ENCODE assay signal across 8 mouse cellular contexts in the genomic region with DNA sequence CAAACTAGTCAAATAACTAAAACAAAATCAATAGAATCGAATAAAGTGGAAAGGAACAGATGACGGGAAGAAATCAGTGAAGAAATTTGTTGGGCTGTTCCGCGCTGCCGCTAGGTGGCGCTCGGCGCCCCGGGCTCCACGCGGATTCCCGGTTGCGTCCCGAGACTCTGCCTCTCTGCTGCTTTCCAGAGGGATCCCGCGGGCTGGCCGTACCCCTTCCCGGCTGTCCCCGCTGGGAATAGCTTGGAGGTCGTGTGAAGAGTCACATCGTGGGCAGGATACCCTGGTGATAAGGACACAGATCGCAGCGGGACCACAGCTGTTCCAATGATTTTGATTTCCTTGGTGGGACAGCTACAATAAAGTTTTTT. TPM values are rescaled to one million over a fixed set of nuclear protein-coding genes. Genes with fewer than 3 reads are reported as not detected.
DNase-seq lines count a peak whose midpoint lies in the region; ATAC-seq and TF ChIP-seq lines count a peak whose summit lies in the region.

No protein-coding gene starts in this region.

- peak overlapping the region; percentile 77 for H3K4me3 ChIP-seq in E14TG2a.4 (replicated peaks; ENCODE audit: low read length)
- H3K4me3 ChIP-seq in brown adipose tissue, adult 24 weeks (ENCODE audit: insufficient read depth, low read depth, low read length): peak overlapping the region; percentile 54
- H3K4me3 ChIP-seq in forebrain, embryonic 11.5 days (ENCODE audit: low read depth, low read length): peak overlapping the region; percentile 27
- peak overlapping the region; percentile 47 for H3K4me3 ChIP-seq in heart, postnatal 0 days (ENCODE audit: low read depth, low read length)
- peak overlapping the region; percentile 78 for H3K4me3 ChIP-seq in lung, adult 2 months (replicated peaks; ENCODE audit: extremely low read depth, low read depth, low read length)
- H3K4me3 ChIP-seq in olfactory bulb, adult 2 months (ENCODE audit: insufficient read depth, low read depth, low read length): peak overlapping the region; percentile 26; the same call in 1 of the 2 replicates

- TF ChIP-seq POLR2A in lung, adult 2 months (IDR thresholded peaks at IDR 0.05; ENCODE audit: borderline replicate concordance, extremely low read depth, low read depth, low read length): no peak
- TF ChIP-seq POLR2A in olfactory bulb, adult 2 months (IDR thresholded peaks at IDR 0.05; ENCODE audit: insufficient read depth, low read depth, low read length): no peak

- peak; percentile 75 for TF ChIP-seq CTCF in E14TG2a.4 (conservative IDR thresholded peaks at IDR 0.05; ENCODE audit: low read length)
- TF ChIP-seq CTCF in heart, postnatal 0 days (IDR thresholded peaks at IDR 0.05; ENCODE audit: low read depth): peak; percentile 79
- peak; percentile 78 for TF ChIP-seq CTCF in lung, adult 2 months (IDR thresholded peaks at IDR 0.05; ENCODE audit: insufficient read depth, low read length)
- TF ChIP-seq CTCF in olfactory bulb, adult 2 months (IDR thresholded peaks at IDR 0.05; ENCODE audit: insufficient read depth, low read depth, low read length): peak; percentile 94

- no peaks in the 10 kb centered on the region for H3K9me3 ChIP-seq in E14TG2a.4 (ENCODE audit: low read length)
- H3K9me3 ChIP-seq in forebrain, embryonic 11.5 days (ENCODE audit: control insufficient read depth, low read length): no peaks in the 10 kb centered on the region
- no peaks in the 10 kb centered on the region for H3K9me3 ChIP-seq in heart, postnatal 0 days (replicated peaks; ENCODE audit: control insufficient read depth, low read length)

- WGBS in forebrain, embryonic 11.5 days: under 1% methylated on average over 23 of the region's 23 CpGs
- under 1% methylated on average over 23 of the region's 23 CpGs for WGBS in heart, postnatal 0 days
- under 1% methylated on average over 23 of the region's 23 CpGs for WGBS in lung, adult 2 months
- WGBS in olfactory bulb, adult 2 months: under 1% methylated on average over 23 of the region's 23 CpGs

- H3K4me1 ChIP-seq in E14TG2a.4 (replicated peaks; ENCODE audit: low read depth, low read length): peaks cover 83% of the 10 kb centered on the region
- H3K4me1 ChIP-seq in brown adipose tissue, adult 24 weeks (ENCODE audit: control insufficient read depth, insufficient read depth, insufficient read length, low read length): no peaks in the 10 kb centered on the region; the same call in 1 of the 2 replicates
- H3K4me1 ChIP-seq in forebrain, embryonic 11.5 days (replicated peaks; ENCODE audit: control insufficient read depth, insufficient read depth, low read length): peaks cover 2% of the 10 kb centered on the region; the same call in 1 of the 2 replicates
- H3K4me1 ChIP-seq in heart, postnatal 0 days (ENCODE audit: control insufficient read depth, insufficient read depth): no peaks in the 10 kb centered on the region
- H3K4me1 ChIP-seq in lung, adult 2 months (ENCODE audit: control insufficient read depth, insufficient read depth, low read length): peaks cover 4% of the 10 kb centered on the region; the same call in 1 of the 2 replicates
- peaks cover 3% of the 10 kb centered on the region for H3K4me1 ChIP-seq in olfactory bulb, adult 2 months (ENCODE audit: control insufficient read depth, insufficient read depth, low read length)

- H3K27ac ChIP-seq in brown adipose tissue, adult 24 weeks (replicated peaks; ENCODE audit: low read depth, low read length): no peak overlapping the region
- peak overlapping the region; percentile 77 for H3K27ac ChIP-seq in forebrain, embryonic 11.5 days (ENCODE audit: low read depth, low read length)
- no peak overlapping the region for H3K27ac ChIP-seq in heart, postnatal 0 days (ENCODE audit: low read depth)
- no peak overlapping the region for H3K27ac ChIP-seq in olfactory bulb, adult 2 months (ENCODE audit: insufficient read depth, low read depth, low read length)

- 0 out of 2 replicates have a peak overlapping the region, but pooled peaks have one; percentile 35 for H3K9ac ChIP-seq in forebrain, embryonic 11.5 days (ENCODE audit: low read length)
- peak overlapping the region; percentile 21; the same call in 1 of the 2 replicates for H3K9ac ChIP-seq in heart, postnatal 0 days (replicated peaks; ENCODE audit: low read depth, low read length)

- no peaks in the 10 kb centered on the region for H3K27me3 ChIP-seq in E14TG2a.4 (ENCODE audit: insufficient read depth, low read length)
- H3K27me3 ChIP-seq in forebrain, embryonic 11.5 days (ENCODE audit: control insufficient read depth, insufficient read depth, low read length): no peaks in the 10 kb centered on the region
- H3K27me3 ChIP-seq in heart, postnatal 0 days (ENCODE audit: control insufficient read depth, insufficient read depth, low read length): no peaks in the 10 kb centered on the region

- H3K36me3 ChIP-seq in E14TG2a.4 (ENCODE audit: insufficient read depth, low read length): peaks cover 33% of the 10 kb centered on the region
- no peaks in the 10 kb centered on the region for H3K36me3 ChIP-seq in forebrain, embryonic 11.5 days (ENCODE audit: control insufficient read depth, insufficient read depth, low read length)
- peaks cover 13% of the 10 kb centered on the region for H3K36me3 ChIP-seq in heart, postnatal 0 days (replicated peaks; ENCODE audit: control insufficient read depth, insufficient read depth, low read length)

- ATAC-seq in forebrain, embryonic 11.5 days (replicated peaks; ENCODE audit: low FRiP score): peak; percentile 77
- peak; percentile 50; the same call in 1 of the 2 replicates for ATAC-seq in heart, postnatal 0 days (ENCODE audit: insufficient read depth, low read depth)

- no peak for TF ChIP-seq EP300 in heart, postnatal 0 days (IDR thresholded peaks at IDR 0.05; ENCODE audit: low read depth)

- DNase-seq in forebrain, embryonic 11.5 days (ENCODE audit: low spot score): peak; percentile 88
- DNase-seq in heart, postnatal 0 days (ENCODE audit: low spot score): peak; percentile 69
- DNase-seq in kidney, postnatal 36 days: peak; percentile 62 to 86
- peak; percentile 64 for DNase-seq in lung, adult 2 months
- peak; percentile 51 for DNase-seq in thymus, postnatal 14 days

- H3K4me2 ChIP-seq in forebrain, embryonic 11.5 days (ENCODE audit: low read depth, low read length, severe bottlenecking): peak overlapping the region; percentile 68
- H3K4me2 ChIP-seq in heart, postnatal 0 days (ENCODE audit: low read depth, low read length): peak overlapping the region; percentile 78

RNA-seq across cellular contexts. Expression of a gene that starts 19.6 kb away (rescaled TPM):
- polyA plus RNA-seq in brown adipose tissue, adult 24 weeks (2012; ENCODE audit: insufficient read depth, insufficient read length, missing spikeins): not detected in 2 replicates
- polyA plus RNA-seq in forebrain, embryonic 11.5 days (2014; fragmentation: Nextera tagmentation; extraction: Ambion mirVana): 1.5 and 1.6 TPM in 2 replicates
- under 0.01 and 0.04 TPM in 2 replicates for total RNA-seq in heart, postnatal 0 days (2014; rRNA removed; ENCODE audit: low replicate concordance)
- not detected in 2 replicates for polyA plus RNA-seq in heart, postnatal 0 days (2015; fragmentation: Nextera tagmentation; extraction: Ambion mirVana)
- 0.05 and 0.08 TPM in 2 replicates for polyA plus RNA-seq in lung, adult 2 months (2012; rRNA removed)
- polyA plus RNA-seq in olfactory bulb, adult 2 months (2012; ENCODE audit: insufficient read depth, insufficient read length, low replicate concordance, missing spikeins): not detected in 2 replicates

RNA-seq across cellular contexts. Expression of a gene that starts 56.2 kb away (rescaled TPM):
- polyA plus RNA-seq in brown adipose tissue, adult 24 weeks (2012; ENCODE audit: insufficient read depth, insufficient read length, missing spikeins): 11.6 and 13.2 TPM in 2 replicates
- 76.0 and 78.8 TPM in 2 replicates for polyA plus RNA-seq in forebrain, embryonic 11.5 days (2014; fragmentation: Nextera tagmentation; extraction: Ambion mirVana)
- 19.7 and 35.6 TPM in 2 replicates for total RNA-seq in heart, postnatal 0 days (2014; rRNA removed; ENCODE audit: low replicate concordance)
- 24.3 and 25.7 TPM in 2 replicates for polyA plus RNA-seq in heart, postnatal 0 days (2015; fragmentation: Nextera tagmentation; extraction: Ambion mirVana)
- polyA plus RNA-seq in lung, adult 2 months (2012; rRNA removed): 23.0 and 28.9 TPM in 2 replicates
- polyA plus RNA-seq in olfactory bulb, adult 2 months (2012; ENCODE audit: insufficient read depth, insufficient read length, low replicate concordance, missing spikeins): not detected in 2 replicates

Comparison
In these comparisons a context has a peak if more than half of its experiments do, and no peak if none do; other contexts are left out.
1. H3K4me3 ChIP-seq: peak in every context shown above with its lines; median percentile 78 in lung, adult 2 months; 77 in E14TG2a.4; 54 in brown adipose tissue, adult 24 weeks; 47 in heart, postnatal 0 days; 27 in forebrain, embryonic 11.5 days; 26 in olfactory bulb, adult 2 months.